ENCODE assay signal across 15 mouse cellular contexts in genomic region chr1:105965189-105965588, GRCm38 (mm10). TPM values are rescaled to one million over a fixed set of nuclear protein-coding genes. Genes with fewer than 3 reads are reported as not detected.
DNase-seq lines count a peak whose midpoint lies in the region; ATAC-seq lines count a peak whose summit lies in the region.
"Had no signal": no experiment of that assay in that cellular context is flagged by ENCODE, and none has a peak within 500 bp of the region (broad histone marks: within the 10 kb centered on the region; RNA-seq: fewer than 3 reads in every experiment).

No protein-coding gene starts in this region.

- H3K4me1 ChIP-seq in embryonic facial prominence, embryonic 14.5 days (ENCODE audit: control insufficient read depth, insufficient read depth, low read length): no peaks in the 10 kb centered on the region
- H3K4me1 ChIP-seq in embryonic facial prominence, embryonic 10.5 days: peaks cover 10% of the 10 kb centered on the region; the same call in 1 of the 2 replicates
- H3K4me1 ChIP-seq: hindbrain, embryonic 13.5 days had no signal

- no peak overlapping the region for H3K27ac ChIP-seq in embryonic facial prominence, embryonic 14.5 days (replicated peaks; ENCODE audit: low read depth, low read length)
- H3K27ac ChIP-seq in embryonic facial prominence, embryonic 10.5 days (replicated peaks): no peak overlapping the region
- H3K27ac ChIP-seq: hindbrain, embryonic 13.5 days had no signal

- DNase-seq in embryonic facial prominence, embryonic 14.5 days (ENCODE audit: low spot score): peak; percentile 5
- no peak for DNase-seq in embryonic facial prominence, embryonic 10.5 days (ENCODE audit: low spot score)
- DNase-seq in 3T3-L1 (ENCODE audit: low read depth, low spot score): peak; percentile 26
- peak; percentile 19 for DNase-seq in lung, postnatal 14 days
- no peak for DNase-seq in thymus, adult 18-20 months
- no peak for DNase-seq in cerebellum, adult 9-10 months
- DNase-seq in right cerebral cortex, postnatal 25 days: no peak
- DNase-seq: B cell, adult 2 months; gastrocnemius, postnatal 10 days; right cerebral cortex, postnatal 14 days; thymus, postnatal 4 days had no signal

- H3K9me3 ChIP-seq in embryonic facial prominence, embryonic 14.5 days (ENCODE audit: control insufficient read depth, low read length): no peaks in the 10 kb centered on the region
- no peaks in the 10 kb centered on the region for H3K9me3 ChIP-seq in embryonic facial prominence, embryonic 10.5 days
- H3K9me3 ChIP-seq: hindbrain, embryonic 13.5 days had no signal

- no peaks in the 10 kb centered on the region for H3K27me3 ChIP-seq in embryonic facial prominence, embryonic 14.5 days (replicated peaks; ENCODE audit: control insufficient read depth, insufficient read depth, low read length)
- H3K27me3 ChIP-seq in embryonic facial prominence, embryonic 10.5 days (replicated peaks; ENCODE audit: low read depth, poor library complexity, severe bottlenecking): no peaks in the 10 kb centered on the region
- H3K27me3 ChIP-seq: hindbrain, embryonic 13.5 days had no signal

- no peaks in the 10 kb centered on the region for H3K36me3 ChIP-seq in embryonic facial prominence, embryonic 14.5 days (ENCODE audit: control insufficient read depth, insufficient read depth, low read length)
- no peaks in the 10 kb centered on the region for H3K36me3 ChIP-seq in embryonic facial prominence, embryonic 10.5 days (replicated peaks)
- H3K36me3 ChIP-seq: hindbrain, embryonic 13.5 days had no signal

- no peak overlapping the region for H3K4me2 ChIP-seq in embryonic facial prominence, embryonic 14.5 days (ENCODE audit: low read depth, low read length)
- H3K4me2 ChIP-seq: hindbrain, embryonic 13.5 days had no signal

- no peak overlapping the region for H3K4me3 ChIP-seq in embryonic facial prominence, embryonic 14.5 days (ENCODE audit: low read depth, low read length)
- no peak overlapping the region for H3K4me3 ChIP-seq in embryonic facial prominence, embryonic 10.5 days
- H3K4me3 ChIP-seq: hindbrain, embryonic 13.5 days had no signal

- WGBS in embryonic facial prominence, embryonic 14.5 days: 81% methylated on average over 5 of the region's 5 CpGs
- 85% methylated on average over 5 of the region's 5 CpGs for WGBS in embryonic facial prominence, embryonic 10.5 days

- no peak for ATAC-seq in embryonic facial prominence, embryonic 14.5 days (ENCODE audit: low read depth)
- peak; percentile 96 for ATAC-seq in common myeloid progenitor, adult 5-6 weeks (replicated peaks; ENCODE audit: low read depth, poor library complexity, severe bottlenecking)
- ATAC-seq: activated CD4-positive, CD25-positive, alpha-beta regulatory T cell, adult 4 months; intestine, postnatal 0 days had no signal

- H3K9ac ChIP-seq in embryonic facial prominence, embryonic 14.5 days (ENCODE audit: low read depth, low read length): no peak overlapping the region
- H3K9ac ChIP-seq: hindbrain, embryonic 13.5 days had no signal

RNA-seq across cellular contexts. Expression of gene Zcchc2, which starts 25.0 kb away (rescaled TPM):
- 2.8 TPM in 2 replicates for polyA plus RNA-seq in embryonic facial prominence, embryonic 14.5 days (2014; fragmentation: Nextera tagmentation; extraction: Ambion mirVana)
- 1.9 and 2.3 TPM in 2 replicates for polyA plus RNA-seq in embryonic facial prominence, embryonic 10.5 days (2016; fragmentation: Nextera tagmentation; extraction: Ambion mirVana)
- total RNA-seq in common myeloid progenitor, adult 5-6 weeks (2017): 19.6 and 22.2 TPM in 2 replicates

Comparison
In these comparisons a context has a peak if more than half of its experiments do, and no peak if none do; other contexts are left out.
1. DNase-seq: peak in embryonic facial prominence, embryonic 14.5 days (single experiment), 3T3-L1 (single experiment) and lung, postnatal 14 days (single experiment); none in embryonic facial prominence, embryonic 10.5 days (single experiment), thymus, adult 18-20 months (0 of 2), cerebellum, adult 9-10 months (single experiment) and right cerebral cortex, postnatal 25 days (single experiment).